Mouse (Mus musculus) limb, embryonic 14.5 days (tissue): ENCODE data around the gene Serpinh1. TPM values are rescaled to one million over a fixed set of nuclear protein-coding genes. Genes with fewer than 3 reads are reported as not detected.
A peak's percentile ranks its signal among the peaks of the same experiment; 100 is the strongest.

ENCODE experiments used
- ATAC-seq: fragments of 200-750 bp; cut with Nextera tagmentation; 2 replicates; pipeline ENCODE4 v1.8.0; 2017; ENCODE audit warnings: low read depth, moderate number of reproducible peaks, moderate TSS enrichment; ENCODE audit not compliant: low FRiP score
- DNase-seq: peaks from one replicate; pipeline ENCODE4 v3.0.0-alpha.2; 2015; ENCODE audit warnings: low spot score
- H3K27ac ChIP-seq: fragments of 300-500 bp; sonication (generic); replicated peaks from 2 replicates; pipeline ENCODE4 v1.5.1; 2014; ENCODE audit warnings: low read depth, mild to moderate bottlenecking, low read length, moderate library complexity, mixed read lengths
- H3K27me3 ChIP-seq: fragments of 300-500 bp; sonication (generic); 2 replicates; pipeline ENCODE4 v1.6.1; 2014; ENCODE audit warnings: low read length, mixed read lengths; ENCODE audit not compliant: control insufficient read depth, insufficient read depth
- H3K36me3 ChIP-seq: fragments of 300-500 bp; sonication (generic); 2 replicates; pipeline ENCODE4 v1.6.1; 2014; ENCODE audit warnings: mild to moderate bottlenecking, low read length, moderate library complexity, mixed read lengths; ENCODE audit not compliant: control insufficient read depth, insufficient read depth
- H3K4me1 ChIP-seq: fragments of 300-500 bp; sonication (generic); 2 replicates; pipeline ENCODE4 v1.6.1; 2014; ENCODE audit warnings: antibody characterized with exemption, low read length, mixed read lengths; ENCODE audit not compliant: control insufficient read depth, insufficient read depth
- H3K4me2 ChIP-seq: fragments of 300-500 bp; sonication (generic); replicated peaks from 2 replicates; pipeline ENCODE4 v1.6.1; 2014; ENCODE audit warnings: low read depth, mild to moderate bottlenecking, low read length, moderate library complexity; ENCODE audit not compliant: severe bottlenecking
- H3K4me3 ChIP-seq: fragments of 300-500 bp; sonication (generic); replicated peaks from 2 replicates; pipeline ENCODE4 v1.5.1; 2014; ENCODE audit warnings: low read length
- H3K9ac ChIP-seq: fragments of 300-500 bp; sonication (generic); 2 replicates; pipeline ENCODE4 v1.6.1; 2014; ENCODE audit warnings: mild to moderate bottlenecking, low read depth, low read length, moderate library complexity; ENCODE audit not compliant: severe bottlenecking
- H3K9me3 ChIP-seq: fragments of 300-500 bp; sonication (generic); 2 replicates; pipeline ENCODE4 v1.6.1; 2016; ENCODE audit warnings: low read length; ENCODE audit not compliant: control insufficient read depth
- POLR2A ChIP-seq: fragments of 200-500 bp; IDR thresholded peaks from 2 replicates; pipeline ENCODE4 v1.8.0; 2012; ENCODE audit warnings: inconsistent platforms, mild to moderate bottlenecking, moderate library complexity, borderline replicate concordance; ENCODE audit not compliant: insufficient read depth, insufficient read length; ENCODE audit errors: extremely low read depth
- WGBS: fragments of 180-500 bp; shearing (Covaris S2); extraction: QIAGEN DNeasy Blood & Tissue Kit; methylation state at CpG from one replicate; pipeline ENCODE4 v1.1.7; 2014; 5-methylcytosine and 5-hydroxymethylcytosine counted together
- polyA plus RNA-seq, 2 experiments: library from polyadenylated mRNA; depleted of rRNA in 1 of 2; stranded (reverse) in 1 of 2; unstranded in 1 of 2; fragments of >200 nt; fragmentation: Nextera tagmentation in 1 of 2; extraction: Ambion mirVana in 1 of 2; gene quantifications; 2 replicates each; pipeline versions ENCODE4 v1.2.1 to v1.2.3; 2012 to 2014

The Serpinh1 gene
- polyA plus RNA-seq, 2 experiments: 790 to 1,525 TPM

DNA sequence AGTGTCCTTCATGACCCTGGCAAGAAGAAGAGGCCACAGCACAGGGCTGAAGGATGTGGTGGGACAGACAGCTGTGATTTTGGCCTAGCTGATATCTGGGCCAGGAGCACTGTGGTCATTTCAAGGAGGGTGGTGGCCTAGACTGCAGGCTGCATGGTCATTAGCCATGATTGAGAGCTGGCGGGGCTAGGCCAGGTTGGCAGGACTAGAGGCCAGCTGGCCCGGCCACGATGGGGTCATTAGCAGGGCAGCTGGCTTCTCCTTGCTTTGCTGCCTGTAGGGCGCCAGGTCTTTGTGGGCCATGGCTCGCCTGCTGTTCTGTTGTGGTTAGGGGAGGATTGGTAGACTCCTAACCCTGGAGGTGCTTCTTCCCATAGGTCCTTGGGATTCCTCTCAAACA, 33.0 kb upstream of the Serpinh1 start:
- peaks cover 10% of the 10 kb centered on the region; the same call in 1 of the 2 replicates for H3K36me3 ChIP-seq
- TF ChIP-seq POLR2A: no peak
- no peak overlapping the region for H3K27ac ChIP-seq
- H3K4me2 ChIP-seq: no peak overlapping the region
- no peak overlapping the region for H3K9ac ChIP-seq
- no peak for ATAC-seq
- H3K27me3 ChIP-seq: no peaks in the 10 kb centered on the region
- no peak for DNase-seq
- peaks cover 31% of the 10 kb centered on the region for H3K4me1 ChIP-seq
- H3K9me3 ChIP-seq: no peaks in the 10 kb centered on the region
- H3K4me3 ChIP-seq: no peak overlapping the region
- WGBS: 53% methylated on average over 5 of the region's 5 CpGs

GRCm38 (mm10) chr7:99384101-99384611, 31.1 kb upstream of the Serpinh1 start:
- Histone ChIP-seq H3K4me3 (no peak overlapping the region), H3K36me3 (peaks cover 10% of the 10 kb centered on the region; the same call in 1 of the 2 replicates), H3K4me1 (peaks cover 31% of the 10 kb centered on the region), H3K4me2 (peak overlapping the region; percentile 8; the same call in 1 of the 2 replicates), H3K9me3 (no peaks in the 10 kb centered on the region), H3K27me3 (no peaks in the 10 kb centered on the region), H3K27ac (no peak overlapping the region), H3K9ac (0 out of 2 replicates have a peak overlapping the region, but pooled peaks have one; percentile 16)
- no peak for ATAC-seq
- WGBS: 42% methylated on average over 4 of the region's 4 CpGs
- DNase-seq: peak; percentile 21
- no peak for TF ChIP-seq POLR2A

GRCm38 (mm10) chr7:99383246-99383645, 30.2 kb upstream of the Serpinh1 start:
- no peak for TF ChIP-seq POLR2A
- H3K27me3 ChIP-seq: no peaks in the 10 kb centered on the region
- no peak overlapping the region; the same call in 1 of the 2 replicates for H3K9ac ChIP-seq
- peaks cover 10% of the 10 kb centered on the region; the same call in 1 of the 2 replicates for H3K36me3 ChIP-seq
- H3K9me3 ChIP-seq: no peaks in the 10 kb centered on the region
- H3K4me1 ChIP-seq: peaks cover 31% of the 10 kb centered on the region
- ATAC-seq (no peak), DNase-seq (no peak)
- peak overlapping the region; percentile 93 for H3K4me2 ChIP-seq
- H3K27ac ChIP-seq: no peak overlapping the region
- H3K4me3 ChIP-seq: peak overlapping the region; percentile 69
- 49% methylated on average over 5 of the region's 5 CpGs for WGBS

GRCm38 (mm10) chr7:99382088-99383000, 29.3 kb upstream of the Serpinh1 start:
- no peak overlapping the region for H3K27ac ChIP-seq
- H3K4me1 ChIP-seq: peaks cover 31% of the 10 kb centered on the region
- peak overlapping the region; percentile 69 for H3K4me3 ChIP-seq
- WGBS: 11% methylated on average over 30 of the region's 30 CpGs
- no peak for ATAC-seq
- H3K4me2 ChIP-seq: peak overlapping the region; percentile 93
- H3K9me3 ChIP-seq: no peaks in the 10 kb centered on the region
- DNase-seq: no peak
- no peak for TF ChIP-seq POLR2A
- no peaks in the 10 kb centered on the region for H3K27me3 ChIP-seq
- peak overlapping the region; percentile 67 for H3K9ac ChIP-seq
- H3K36me3 ChIP-seq: 0 out of 2 replicates have a peak, but pooled peaks cover 3% of the 10 kb centered on the region

DNA sequence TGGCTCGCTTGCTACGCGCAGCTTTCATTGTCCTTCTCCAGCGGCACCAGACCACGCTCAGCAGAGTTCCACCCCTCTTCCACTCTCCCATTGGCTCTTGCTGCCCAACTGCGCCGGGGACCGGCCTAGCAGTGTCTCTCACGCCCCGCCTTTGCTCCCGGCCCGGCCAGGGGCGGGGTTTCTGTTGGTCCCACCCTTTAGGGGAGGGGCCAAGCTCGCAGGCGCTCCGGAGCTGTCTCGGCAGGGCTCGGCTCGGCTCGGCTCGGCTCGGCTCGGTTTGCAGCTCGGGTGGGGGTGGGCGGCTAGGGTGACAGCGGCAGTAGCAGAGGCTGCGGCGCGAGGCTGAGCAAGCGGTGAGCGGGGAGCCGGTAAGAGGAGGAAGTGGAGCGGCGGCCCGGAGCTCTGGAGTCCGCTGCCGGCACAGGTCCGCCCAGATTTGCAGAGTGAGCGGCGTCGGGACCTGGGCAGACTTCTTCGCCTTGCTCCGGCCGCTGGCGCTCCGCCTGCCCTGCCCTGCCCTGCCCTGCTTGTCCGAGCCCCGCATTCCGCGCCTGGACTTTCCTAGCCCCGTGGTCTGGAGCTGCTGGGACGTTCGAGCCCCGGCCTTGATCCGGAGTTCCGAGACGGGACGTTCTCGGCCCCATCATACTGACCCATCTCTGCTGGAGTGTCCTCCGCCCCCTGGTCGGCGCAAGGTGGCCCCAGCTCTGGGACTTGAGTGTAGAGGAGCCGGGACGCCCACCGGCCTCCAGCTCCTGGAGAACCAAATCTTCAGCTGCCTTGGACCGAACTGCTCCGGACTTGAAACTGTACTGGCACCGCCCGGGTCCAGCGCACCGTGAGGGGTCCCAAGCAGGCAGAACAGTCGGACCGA, 28.4 kb upstream of the Serpinh1 start, which contains the start of gene Gdpd5:
Gene Gdpd5, plus strand, starts transcription at position 201 of the 874 bp plus-strand sequence.
- Histone ChIP-seq H3K36me3 (no peaks in the 10 kb centered on the region), H3K4me2 (peak within 1 kb of the TSS; percentile 93), H3K4me3 (peak within 1 kb of the TSS; percentile 69), H3K9me3 (no peaks in the 10 kb centered on the region), H3K9ac (peak within 1 kb of the TSS; percentile 67), H3K27me3 (no peaks in the 10 kb centered on the region), H3K4me1 (peaks cover 31% of the 10 kb centered on the region), H3K27ac (peak within 1 kb of the TSS; percentile 89)
- under 1% methylated on average over 71 of the region's 73 CpGs for WGBS
- DNase-seq (peak; percentile 98), ATAC-seq (peak; percentile 97)
- TF ChIP-seq POLR2A: no peak; the same call in 1 of the 2 replicates
